Mouse (Mus musculus): Measurements from ENCODE around the gene Tpm3-rs7. TPM values are rescaled to one million over a fixed set of nuclear protein-coding genes. Genes with fewer than 3 reads are reported as not detected.

The Tpm3-rs7 gene
- 100 to 1,000 TPM; 112 to 113 TPM for total RNA-seq (2023)

GRCm38 (mm10) chr14:113314499-113314898 is at the start of gene Tpm3-rs7:
TSS of gene Tpm3-rs7 (plus strand) at chr14:113314608.

Measured in neutrophil, adult 83 days (primary cell).